Mouse (Mus musculus): ENCODE results near the gene Gps1. TPM values are rescaled to one million over a fixed set of nuclear protein-coding genes. Genes with fewer than 3 reads are reported as not detected.
"Not testable (repeated sequence)": the region's sequence is repeated elsewhere in the genome, so short reads cannot be mapped to it uniquely, and the experiment has no call there.

Gene Gps1
- total and polyA plus RNA-seq, 2 experiments from 2014 or later = 233 to 252 TPM

- DNase-seq (ENCODE audit: low spot score) (no peak), ATAC-seq (ENCODE audit: low FRiP score) (no peak)
- Histone ChIP-seq H3K36me3 (ENCODE audit: insufficient read depth, low read length) (peaks cover 5% of the 10 kb centered on the region; the same call in 1 of the 2 replicates), H3K9me3 (ENCODE audit: low read length) (no peaks in the 10 kb centered on the region), H3K27ac (ENCODE audit: low read depth, low read length) (no peak overlapping the region), H3K4me2 (ENCODE audit: low read depth, low read length, poor library complexity, severe bottlenecking) (no peak overlapping the region), H3K4me3 (ENCODE audit: low read depth, low read length) (no peak overlapping the region), H3K4me1 (ENCODE audit: insufficient read depth, low read length) (peaks cover 7% of the 10 kb centered on the region; the same call in 1 of the 2 replicates), H3K9ac (replicated peaks; ENCODE audit: low read length, poor library complexity, severe bottlenecking) (no peak overlapping the region), H3K27me3 (ENCODE audit: insufficient read depth, low read length) (no peaks in the 10 kb centered on the region)
- no peak for TF ChIP-seq CTCF (IDR thresholded peaks at IDR 0.05)
- 72% methylated on average over 4 of the region's 4 CpGs for WGBS
Measured at GRCm38 (mm10) chr11:120828416-120828815, 44.3 kb downstream of the Gps1 start.

DNA sequence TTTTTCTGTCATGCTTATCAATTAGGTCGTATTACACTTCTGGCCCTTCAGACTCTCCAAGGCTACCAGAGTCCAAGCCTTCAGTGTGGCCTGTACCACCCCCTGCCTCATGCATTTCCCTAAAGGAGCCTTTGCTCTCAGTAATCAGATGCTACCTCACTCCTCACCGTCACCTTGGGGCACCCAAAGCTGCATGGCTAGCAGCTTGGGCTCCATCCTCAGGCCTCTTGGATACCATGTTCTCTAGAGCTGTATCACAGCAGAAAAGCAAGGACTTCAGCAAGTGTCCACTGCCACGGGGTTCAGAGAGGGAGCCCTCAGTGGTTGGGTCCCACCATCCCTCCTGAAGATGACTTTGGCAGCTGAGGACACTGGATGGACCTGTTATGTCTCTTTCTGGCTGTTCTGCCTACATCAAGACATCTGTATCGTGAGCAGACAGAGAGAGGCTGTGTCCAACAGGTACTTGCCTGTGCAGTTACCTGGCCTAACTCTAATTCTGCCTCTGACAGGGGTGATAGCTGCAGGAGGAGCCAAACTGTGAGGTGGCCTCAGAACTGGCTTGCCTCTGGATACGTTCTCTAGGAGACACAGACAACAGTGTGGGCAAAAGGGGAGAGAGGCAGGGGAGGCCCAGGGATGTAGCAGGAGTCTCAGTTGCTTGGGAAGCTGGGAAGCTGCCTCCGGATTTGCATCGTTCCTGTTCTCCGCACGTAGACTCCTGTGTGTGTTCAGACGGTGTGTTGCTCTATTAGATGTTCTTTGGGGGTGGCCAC is 45.9 kb downstream of the Gps1 start:
- TF ChIP-seq CTCF (IDR thresholded peaks at IDR 0.05) = no peak
- ATAC-seq (ENCODE audit: low FRiP score) (no peak), DNase-seq (ENCODE audit: low spot score) (no peak)
- Histone ChIP-seq H3K4me1 (ENCODE audit: insufficient read depth, low read length) (peaks cover 7% of the 10 kb centered on the region; the same call in 1 of the 2 replicates), H3K27ac (ENCODE audit: low read depth, low read length) (no peak overlapping the region), H3K27me3 (ENCODE audit: insufficient read depth, low read length) (no peaks in the 10 kb centered on the region), H3K4me2 (ENCODE audit: low read depth, low read length, poor library complexity, severe bottlenecking) (no peak overlapping the region), H3K4me3 (ENCODE audit: low read depth, low read length) (no peak overlapping the region), H3K9me3 (ENCODE audit: low read length) (no peaks in the 10 kb centered on the region), H3K36me3 (ENCODE audit: insufficient read depth, low read length) (peaks cover 5% of the 10 kb centered on the region; the same call in 1 of the 2 replicates), H3K9ac (replicated peaks; ENCODE audit: low read length, poor library complexity, severe bottlenecking) (no peak overlapping the region)
- 88% methylated on average over 10 of the region's 10 CpGs for WGBS

- H3K36me3 ChIP-seq (ENCODE audit: insufficient read depth, low read length) = peaks cover 5% of the 10 kb centered on the region; the same call in 1 of the 2 replicates
- H3K4me3 ChIP-seq (ENCODE audit: low read depth, low read length) = no peak overlapping the region
- no peak overlapping the region for H3K4me2 ChIP-seq (ENCODE audit: low read depth, low read length, poor library complexity, severe bottlenecking)
- H3K9me3 ChIP-seq (ENCODE audit: low read length) = no peaks in the 10 kb centered on the region
- H3K27ac ChIP-seq (ENCODE audit: low read depth, low read length) = no peak overlapping the region
- H3K4me1 ChIP-seq (ENCODE audit: insufficient read depth, low read length) = no peaks in the 10 kb centered on the region
- no peak overlapping the region for H3K9ac ChIP-seq (replicated peaks; ENCODE audit: low read length, poor library complexity, severe bottlenecking)
- ATAC-seq (ENCODE audit: low FRiP score) (no peak), DNase-seq (ENCODE audit: low spot score) (no peak)
- TF ChIP-seq CTCF (IDR thresholded peaks at IDR 0.05) = no peak
- no peaks in the 10 kb centered on the region for H3K27me3 ChIP-seq (ENCODE audit: insufficient read depth, low read length)
- WGBS = 89% methylated on average over 12 of the region's 12 CpGs
Measured at GRCm38 (mm10) chr11:120830686-120831085, 46.6 kb downstream of the Gps1 start.

DNA sequence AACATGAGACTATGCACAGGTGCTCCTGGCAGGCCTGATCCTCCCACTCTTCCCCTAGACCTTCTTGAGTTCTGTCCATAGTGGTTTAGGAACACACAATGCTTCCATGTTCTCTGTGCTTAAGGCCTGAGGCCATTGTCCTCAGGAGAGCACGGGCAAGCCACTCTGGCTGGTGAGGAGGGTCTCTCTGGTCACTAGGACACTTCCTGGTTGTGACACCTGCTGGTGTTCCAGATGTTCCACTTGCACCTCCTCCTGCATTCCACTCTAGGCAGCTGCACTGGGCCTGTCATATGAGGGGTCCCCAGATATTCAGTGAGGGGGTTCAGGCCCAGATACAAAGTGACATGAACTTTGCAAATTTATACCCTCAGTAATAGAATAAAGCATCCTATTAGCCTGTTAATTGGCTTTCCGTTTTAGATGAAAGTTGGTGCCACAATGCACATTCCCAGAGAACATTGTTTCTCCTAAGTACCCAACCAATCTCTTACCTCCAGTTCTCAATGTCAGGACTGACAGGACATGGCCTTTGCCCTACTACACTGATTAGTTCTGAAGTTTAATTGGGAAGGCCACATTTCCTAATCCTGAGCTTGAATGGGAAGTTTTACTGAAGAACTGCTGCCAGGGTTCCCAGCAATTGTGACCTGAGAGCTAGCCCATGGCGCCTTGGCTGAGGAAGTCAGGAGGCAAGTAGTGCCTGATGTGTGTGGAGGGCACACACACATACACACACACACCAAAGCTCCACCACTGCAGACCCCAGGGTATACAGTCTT is 47.8 kb downstream of the Gps1 start:
- ATAC-seq (ENCODE audit: low FRiP score) (no peak), DNase-seq (ENCODE audit: low spot score) (no peak)
- Histone ChIP-seq H3K9ac (replicated peaks; ENCODE audit: low read length, poor library complexity, severe bottlenecking) (no peak overlapping the region), H3K9me3 (ENCODE audit: low read length) (no peaks in the 10 kb centered on the region), H3K27ac (ENCODE audit: low read depth, low read length) (no peak overlapping the region), H3K27me3 (ENCODE audit: insufficient read depth, low read length) (no peaks in the 10 kb centered on the region), H3K36me3 (ENCODE audit: insufficient read depth, low read length) (no peaks in the 10 kb centered on the region), H3K4me2 (ENCODE audit: low read depth, low read length, poor library complexity, severe bottlenecking) (no peak overlapping the region), H3K4me1 (ENCODE audit: insufficient read depth, low read length) (no peaks in the 10 kb centered on the region), H3K4me3 (ENCODE audit: low read depth, low read length) (no peak overlapping the region)
- no peak for TF ChIP-seq CTCF (IDR thresholded peaks at IDR 0.05)
- WGBS = 85% methylated on average over 3 of the region's 3 CpGs

DNA sequence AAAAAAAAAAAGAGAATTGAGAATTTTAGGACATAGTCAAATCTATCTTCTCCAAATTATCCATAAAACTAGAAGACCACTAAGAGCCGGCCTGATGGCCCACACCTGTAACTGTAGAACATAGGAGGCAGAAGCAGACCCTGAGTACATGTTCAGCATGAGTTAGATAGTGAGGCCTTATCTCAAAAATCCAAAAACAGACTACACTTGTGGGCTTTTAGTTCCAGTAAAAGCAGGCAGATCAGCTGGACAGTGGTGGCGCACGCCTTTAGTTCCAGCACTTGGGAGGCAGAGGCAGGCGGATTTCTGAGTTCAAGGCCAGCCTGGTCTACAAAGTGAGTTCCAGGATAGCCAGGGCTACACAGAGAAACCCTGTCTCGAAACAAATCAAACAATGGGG is 48.9 kb downstream of the Gps1 start:
- H3K9me3 ChIP-seq (ENCODE audit: low read length); H3K9ac ChIP-seq (replicated peaks; ENCODE audit: low read length, poor library complexity, severe bottlenecking); H3K4me3 ChIP-seq (ENCODE audit: low read depth, low read length); ATAC-seq (ENCODE audit: low FRiP score); H3K4me1 ChIP-seq (ENCODE audit: insufficient read depth, low read length); H3K36me3 ChIP-seq (ENCODE audit: insufficient read depth, low read length); H3K27me3 ChIP-seq (ENCODE audit: insufficient read depth, low read length); H3K4me2 ChIP-seq (ENCODE audit: low read depth, low read length, poor library complexity, severe bottlenecking); DNase-seq (ENCODE audit: low spot score): not testable (repeated sequence)
- 0 out of 2 replicates have a peak overlapping the region, but pooled peaks have one; percentile 67 for H3K27ac ChIP-seq (ENCODE audit: low read depth, low read length)
- 92% methylated on average over 5 of the region's 5 CpGs for WGBS
